Mouse (Mus musculus): ENCODE measurements around the gene 4933421I07Rik.

Gene 4933421I07Rik

GRCm38 (mm10) chr7:42447850-42448249, at the start of gene 4933421I07Rik:
TSS of gene 4933421I07Rik (minus strand) at chr7:42448120.
- DNase-seq: no peak

- DNase-seq: no peak
These were observed 49.4 kb upstream of the 4933421I07Rik start for GRCm38 (mm10) chr7:42497356-42497755.

GRCm38 (mm10) chr7:42496202-42496601, 48.3 kb upstream of the 4933421I07Rik start:
- DNase-seq: no peak

- no peak for DNase-seq
These were observed 42.9 kb upstream of the 4933421I07Rik start for GRCm38 (mm10) chr7:42490859-42491258.

- DNase-seq: no peak
These were observed 42.4 kb upstream of the 4933421I07Rik start for GRCm38 (mm10) chr7:42490358-42490757.

DNA sequence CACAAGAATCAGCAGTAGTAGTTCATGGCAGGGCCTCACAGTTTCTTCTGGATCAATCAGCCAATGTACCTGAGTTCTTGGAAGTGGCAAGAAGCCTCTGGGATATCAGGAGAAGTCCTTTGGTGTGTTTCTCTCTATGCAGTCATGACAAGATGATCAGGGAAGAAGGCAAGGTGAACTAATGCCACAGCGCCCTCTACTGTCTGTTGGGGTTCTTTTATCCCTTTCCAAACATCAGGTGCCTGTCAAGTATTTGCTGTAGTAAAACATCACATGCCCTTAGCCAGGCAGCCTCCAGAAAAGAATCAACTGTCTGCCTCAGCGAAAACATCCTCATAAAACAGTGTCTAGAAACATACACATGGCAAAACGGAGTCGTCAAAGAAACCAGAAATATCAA, 6.7 kb upstream of the 4933421I07Rik start:
- DNase-seq: no peak

DNA sequence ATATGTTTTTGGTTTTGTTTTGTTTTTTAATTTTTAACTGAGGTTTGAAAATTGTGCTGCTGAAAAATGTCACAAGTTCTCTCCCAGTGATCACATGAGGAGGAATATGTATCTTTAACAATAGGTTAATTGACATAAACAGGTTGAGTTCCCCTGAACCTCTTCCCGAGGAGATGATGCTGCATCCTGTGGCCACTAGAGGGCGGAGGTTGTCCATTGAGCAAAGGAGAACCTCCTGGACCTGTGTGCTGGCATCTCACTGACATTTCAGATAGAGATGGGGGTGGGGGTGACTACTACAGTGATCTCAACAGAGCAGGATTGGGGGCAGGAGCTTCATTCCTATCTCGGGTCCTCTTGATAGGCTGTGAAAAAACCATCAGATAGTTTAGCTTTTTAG, 2.7 kb upstream of the 4933421I07Rik start:
- DNase-seq: no peak

- DNase-seq: no peak
These were observed 568 bp downstream of the 4933421I07Rik start for GRCm38 (mm10) chr7:42447352-42447751.
